Mouse (Mus musculus) retina, postnatal 1 day (tissue): ENCODE measurements around the gene Adcy7.

ENCODE experiments used
- DNase-seq: peaks from one replicate; pipeline ENCODE4 v3.0.0-alpha.2; 2012

The Adcy7 gene

GRCm38 (mm10) chr8:88272231-88273050, at the start of gene Adcy7:
Adcy7 (plus strand) TSS chr8:88272403.
- peak; percentile 66 for DNase-seq

- peak; percentile 75 for DNase-seq
These were observed 46.8 kb upstream of the Adcy7 start for GRCm38 (mm10) chr8:88225358-88225757.

DNA sequence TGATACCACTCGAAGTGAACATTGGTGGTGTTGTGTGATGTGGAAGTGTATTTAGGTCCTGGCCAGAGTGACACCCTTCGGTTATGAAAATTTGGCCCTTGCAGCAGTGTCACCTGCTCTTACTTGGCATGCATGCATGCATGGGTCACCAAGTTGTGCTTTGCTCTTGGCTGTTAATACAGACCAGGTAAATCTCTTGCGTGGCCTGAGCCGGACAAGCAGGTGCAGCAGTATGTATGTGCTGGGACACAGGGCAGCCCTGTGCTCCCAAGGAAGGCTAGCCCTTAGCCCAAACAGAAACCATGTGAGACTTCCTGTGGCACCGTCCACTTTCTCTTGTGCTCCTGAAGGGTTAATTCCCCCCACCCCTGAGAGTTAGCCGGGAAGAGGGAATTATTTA, 44.4 kb upstream of the Adcy7 start:
- no peak for DNase-seq

GRCm38 (mm10) chr8:88228286-88228685, 43.9 kb upstream of the Adcy7 start:
- DNase-seq, result no peak

DNA sequence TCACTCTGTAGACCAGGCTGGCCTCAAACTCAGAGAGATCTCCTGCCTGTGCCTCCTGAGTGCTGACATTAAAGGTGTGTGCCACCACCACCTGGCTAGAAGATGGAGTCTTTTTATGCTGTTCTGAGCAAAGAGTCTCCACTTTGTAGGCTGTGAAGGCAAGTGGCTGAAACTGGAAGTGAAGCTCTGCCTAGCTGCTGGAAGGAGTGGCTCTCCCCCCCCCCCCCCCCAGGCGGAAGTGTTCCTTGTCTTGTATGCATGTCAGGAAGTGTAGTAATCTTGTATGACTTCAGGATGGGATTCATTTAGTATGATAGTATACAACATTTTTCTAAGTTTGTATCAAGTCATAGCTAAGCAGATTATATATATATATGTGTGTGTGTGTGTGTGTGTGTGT, 43.4 kb upstream of the Adcy7 start:
- no peak for DNase-seq

GRCm38 (mm10) chr8:88236666-88237065, 35.5 kb upstream of the Adcy7 start:
- no peak for DNase-seq

DNA sequence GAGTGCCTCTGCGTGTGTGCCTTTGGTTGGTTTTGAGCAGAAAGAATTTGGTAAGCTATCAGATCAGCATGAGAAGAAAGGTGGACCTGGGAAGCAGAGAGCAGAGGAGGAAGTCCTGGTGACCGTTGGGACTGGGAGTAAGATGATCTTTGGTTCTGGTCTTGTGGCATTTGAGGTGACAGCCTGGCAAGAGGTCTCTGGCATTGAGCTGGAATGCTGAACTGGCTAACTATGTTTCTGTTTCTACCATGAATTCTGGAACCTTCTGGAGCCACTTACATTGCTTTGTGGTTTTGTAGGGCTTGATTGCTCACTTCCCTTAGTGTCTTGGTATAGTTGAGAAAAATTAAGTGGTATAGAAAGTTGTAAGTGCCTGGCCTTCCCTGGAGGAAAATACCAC, 34.6 kb upstream of the Adcy7 start:
- DNase-seq, result no peak

DNA sequence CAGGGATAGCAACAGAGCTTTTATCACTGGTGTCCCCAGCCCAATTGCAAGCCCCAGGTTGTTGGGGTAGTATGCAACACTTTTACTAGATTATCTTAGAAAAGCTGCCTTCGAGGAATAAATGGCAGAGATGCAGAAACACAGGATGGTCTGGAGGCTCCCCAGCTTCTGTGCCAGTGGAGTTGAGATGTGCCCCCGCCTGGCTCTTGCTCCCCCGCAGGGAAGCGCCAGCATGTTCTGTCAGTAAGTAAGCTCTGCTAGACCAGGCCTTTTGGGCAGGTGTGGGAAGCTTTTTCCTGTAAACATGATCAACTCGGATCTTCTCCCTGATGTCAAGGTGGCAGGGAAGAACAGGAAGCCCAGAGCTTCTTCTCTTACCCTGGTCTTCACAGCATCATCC, 32.9 kb upstream of the Adcy7 start:
- no peak for DNase-seq

DNA sequence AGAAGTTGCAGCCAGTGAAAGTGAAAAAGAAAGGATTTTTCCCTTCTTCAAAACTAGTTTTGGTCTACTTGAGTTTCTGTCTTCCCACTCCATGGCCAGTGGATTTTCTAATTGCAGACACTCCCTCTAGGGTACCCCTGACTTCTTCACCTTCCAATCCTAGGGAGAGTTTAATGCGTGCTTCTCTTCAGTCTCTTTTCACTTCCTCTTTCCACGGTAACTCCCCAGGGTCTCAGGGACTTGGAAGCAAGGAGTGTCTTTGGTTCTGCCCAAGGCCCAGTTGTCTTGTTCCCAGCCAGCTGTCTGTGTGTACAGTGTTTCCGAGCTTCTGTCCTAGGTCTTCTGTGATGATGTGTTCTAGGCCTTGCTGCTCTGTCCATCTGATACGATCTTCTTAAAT, 30.3 kb upstream of the Adcy7 start:
- no peak for DNase-seq

- peak; percentile 60 for DNase-seq
These were observed 27.9 kb upstream of the Adcy7 start for GRCm38 (mm10) chr8:88244298-88244697.

- DNase-seq, result peak; percentile 55
These were observed 19.4 kb upstream of the Adcy7 start for GRCm38 (mm10) chr8:88252791-88253190.

DNA sequence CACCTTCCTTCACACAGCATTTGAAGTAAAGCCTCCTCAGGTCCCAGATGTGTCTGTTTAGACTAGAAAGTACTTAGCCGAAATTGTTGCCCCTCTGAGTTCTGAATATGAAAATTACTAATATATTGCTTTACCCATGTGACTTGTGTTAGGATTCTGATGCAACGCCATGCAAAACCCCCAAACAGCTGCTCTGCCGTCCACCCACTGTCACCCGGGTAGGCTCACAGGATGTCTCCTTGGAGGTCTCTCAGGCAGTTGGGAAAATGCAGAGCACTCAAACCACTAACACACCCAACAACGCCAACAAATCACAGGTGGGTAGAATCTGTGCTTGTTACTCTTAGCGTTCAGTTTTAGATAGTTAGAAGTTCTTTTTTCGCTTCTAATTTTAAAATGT, 17.2 kb upstream of the Adcy7 start:
- no peak for DNase-seq

GRCm38 (mm10) chr8:88258024-88258423, 14.2 kb upstream of the Adcy7 start:
- DNase-seq, result no peak

DNA sequence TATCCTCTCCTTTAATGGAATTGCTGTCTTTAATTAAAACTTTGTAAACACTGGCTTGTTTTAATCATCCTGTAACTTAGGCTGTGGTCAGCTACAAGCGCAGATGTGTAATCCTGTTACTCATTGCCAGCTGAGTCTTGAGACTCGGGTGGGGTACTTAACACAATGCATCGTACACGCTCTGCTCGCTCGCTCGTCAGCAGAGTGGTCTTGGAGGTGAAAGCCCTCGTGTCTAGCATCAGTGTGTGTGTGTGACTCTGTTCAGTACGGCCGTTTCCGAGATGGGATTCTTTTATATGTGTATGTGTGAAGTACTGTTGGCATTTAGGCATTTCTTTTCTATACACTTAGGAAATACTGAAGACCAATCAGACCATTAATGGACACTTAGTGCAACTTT, 13.7 kb upstream of the Adcy7 start:
- DNase-seq, result no peak

GRCm38 (mm10) chr8:88260466-88260980, 11.7 kb upstream of the Adcy7 start:
- DNase-seq, result no peak

- no peak for DNase-seq
These were observed 9.2 kb upstream of the Adcy7 start for GRCm38 (mm10) chr8:88262831-88263635.

DNA sequence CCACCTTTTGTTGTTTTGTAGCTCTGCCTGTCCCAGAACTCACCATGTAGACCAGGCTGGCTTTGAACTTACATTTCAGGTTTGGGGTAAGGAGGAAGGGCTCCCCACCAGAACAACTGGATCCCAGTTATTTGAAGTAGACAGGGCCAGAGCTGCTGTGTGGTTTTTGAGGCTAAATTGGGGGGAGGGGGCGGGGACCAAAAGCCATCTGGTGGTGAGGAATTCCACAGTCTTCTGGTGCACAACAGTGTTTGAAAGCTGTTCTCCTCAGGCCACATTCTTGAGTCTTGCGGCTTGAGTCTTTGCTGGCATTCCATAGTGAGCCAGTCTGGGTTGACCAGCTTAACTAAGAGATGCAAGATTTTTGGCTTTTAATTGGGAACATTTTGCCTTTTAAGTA, 6.7 kb upstream of the Adcy7 start:
- peak; percentile 37 for DNase-seq

DNA sequence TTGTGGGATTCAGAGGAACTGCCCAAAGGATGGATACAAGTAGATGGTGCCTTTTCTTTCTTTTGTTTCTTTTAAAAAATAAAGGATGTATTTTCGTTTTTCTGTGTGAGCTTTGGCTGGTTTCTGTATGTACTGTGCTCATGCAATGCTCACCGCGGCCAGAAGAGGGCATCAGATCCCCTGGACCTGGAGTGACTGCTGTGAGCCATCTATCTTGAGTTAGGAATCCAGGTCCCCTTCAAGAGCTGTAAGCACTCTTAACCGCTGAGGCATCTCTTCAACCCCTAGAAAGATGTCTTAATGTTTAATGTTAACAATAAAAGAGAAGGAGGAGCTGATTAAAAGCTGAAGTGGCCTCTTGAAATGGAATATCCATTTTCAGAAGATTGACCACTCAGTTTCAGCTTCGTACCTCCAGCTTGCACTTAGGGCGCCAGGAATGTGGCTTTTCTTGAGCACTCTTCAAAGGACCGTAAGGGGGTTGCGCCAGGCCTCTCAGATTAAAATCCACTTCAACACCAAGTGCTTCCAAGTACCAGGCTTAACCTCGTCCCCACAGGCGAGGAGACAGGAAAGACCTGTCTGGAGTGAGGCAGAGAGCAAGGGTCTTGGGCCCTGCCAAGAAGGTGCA, 5.9 kb upstream of the Adcy7 start:
- DNase-seq, result peak; percentile 74

DNA sequence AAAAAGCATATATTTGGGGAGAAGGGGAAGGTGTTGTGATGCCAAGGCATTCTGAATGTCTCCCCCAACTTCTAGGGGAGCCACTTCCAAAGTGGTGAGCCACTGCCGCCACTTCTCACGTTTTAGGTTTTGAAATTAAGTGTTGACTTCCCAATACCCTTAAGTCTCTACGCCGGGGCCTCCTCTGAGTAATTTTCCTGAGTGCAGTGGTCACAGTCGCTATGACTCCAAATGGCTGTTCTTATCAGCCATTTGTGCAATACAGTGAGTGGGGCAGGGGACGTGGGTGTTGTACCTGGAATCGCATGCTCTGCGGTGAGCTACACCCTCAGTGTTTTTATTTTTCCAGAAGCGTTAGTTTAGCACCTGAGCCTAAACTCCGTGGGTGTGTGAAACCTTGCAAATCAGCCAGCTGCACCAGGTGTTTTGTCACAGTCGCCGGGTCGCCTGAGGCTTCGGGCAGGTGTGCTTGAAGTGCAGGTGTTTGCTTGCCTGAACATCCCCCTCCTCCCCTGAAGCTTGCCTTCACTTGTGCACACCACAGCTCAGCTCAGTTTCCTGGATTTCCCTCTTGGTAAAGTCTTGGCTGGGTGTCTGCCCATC, 5.3 kb upstream of the Adcy7 start:
- DNase-seq, result no peak

DNA sequence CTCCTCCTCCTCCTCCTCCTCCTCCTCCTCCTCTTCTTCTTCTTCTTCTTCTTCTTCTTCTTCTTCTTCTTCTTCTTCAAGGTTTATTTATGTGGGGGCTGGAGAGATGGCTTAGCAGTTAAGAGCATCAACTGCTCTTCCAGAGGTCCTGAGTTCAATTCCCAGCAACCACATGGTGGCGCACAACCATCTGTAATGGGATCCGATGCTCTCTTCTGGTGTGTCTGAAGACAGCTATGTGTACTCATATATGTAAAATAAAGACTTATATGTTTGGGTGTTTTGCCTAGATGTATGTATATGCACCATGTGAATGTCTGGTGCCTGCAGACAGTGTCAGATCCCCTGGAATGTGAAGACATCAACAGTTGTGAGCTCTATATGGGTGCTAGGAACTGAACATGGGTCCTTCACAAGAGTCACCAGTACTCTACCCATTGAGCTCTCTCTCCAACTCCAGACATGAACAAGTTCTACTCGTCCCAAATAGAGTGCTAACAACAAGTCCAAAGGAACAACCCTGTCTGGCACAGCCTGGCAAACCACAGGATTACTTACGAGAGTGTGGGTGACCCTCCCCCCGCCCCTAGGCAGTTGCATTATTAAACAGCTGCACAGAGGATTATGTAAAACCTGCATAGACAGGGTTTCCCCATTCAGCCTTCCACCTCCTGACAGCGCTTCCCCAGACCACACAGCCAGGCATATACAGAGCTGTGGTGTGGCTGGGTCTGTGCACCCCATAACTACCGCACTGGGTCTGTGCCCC, 2.9 kb upstream of the Adcy7 start:
- DNase-seq, result no peak

GRCm38 (mm10) chr8:88270086-88270485, 2.1 kb upstream of the Adcy7 start:
- no peak for DNase-seq

DNA sequence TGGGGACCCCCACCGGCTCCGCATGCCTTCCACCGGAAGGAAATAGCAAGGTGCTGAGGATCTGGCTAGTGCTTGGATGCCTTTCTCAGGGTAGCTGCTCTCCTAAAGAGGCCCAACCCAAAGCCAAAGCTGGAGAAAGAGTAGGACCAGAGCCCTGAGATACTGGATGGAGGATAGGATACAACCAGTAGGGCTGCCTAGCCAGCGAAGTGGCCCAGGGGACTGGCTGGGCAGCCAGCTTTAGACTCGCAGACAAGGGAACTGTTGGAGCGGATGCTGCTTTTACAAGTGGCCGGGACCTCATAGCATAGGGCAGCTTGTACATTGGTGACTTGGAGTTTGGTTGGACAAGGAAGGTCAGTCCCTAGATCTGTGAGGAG, 838 bp downstream of the Adcy7 start:
- no peak for DNase-seq
